Mouse (Mus musculus): ENCODE measurements at regions not wholly inside any gene's neighbourhood (a gene's known extent, or its start where the extent isn't known, plus 50 kb on each side); places are given as distances from the start of the nearest gene placed in this dataset.

GRCm38 (mm10) chr13:101083416-101083815 lies 250.2 kb upstream of the Slc30a5 start:
- TF ChIP-seq CTCF (IDR thresholded peaks at IDR 0.05) (no peak), EP300 (IDR thresholded peaks at IDR 0.05) (no peak)
